20 mouse cellular contexts compared by ENCODE assay signal in genomic region chr13:92299522-92299921, GRCm38 (mm10). TPM values are rescaled to one million over a fixed set of nuclear protein-coding genes. Genes with fewer than 3 reads are reported as not detected.
"Had no signal": no experiment of that assay in that cellular context is flagged by ENCODE, and none has a peak within 500 bp of the region (broad histone marks: within the 10 kb centered on the region; RNA-seq: fewer than 3 reads in every experiment).

No protein-coding gene starts in this region.

- H3K9me3 ChIP-seq: neural tube, embryonic 15.5 days; stomach, embryonic 15.5 days had no signal

- H3K27ac ChIP-seq: neural tube, embryonic 15.5 days; stomach, embryonic 15.5 days; stomach, postnatal 0 days had no signal

- H3K4me3 ChIP-seq: neural tube, embryonic 15.5 days; stomach, embryonic 15.5 days had no signal

- DNase-seq: retina, postnatal 1 day; right cerebral cortex, adult 18-20 months; right cerebral cortex, postnatal 14 days; right cerebral cortex, postnatal 25 days; right cerebral cortex, postnatal 4 days; spleen, adult 18-20 months; thymus, adult 18-20 months; thymus, adult 2 months; thymus, postnatal 14 days; thymus, postnatal 25 days; thymus, postnatal 36 days; thymus, postnatal 4 days had no signal

- H3K9ac ChIP-seq: neural tube, embryonic 15.5 days; stomach, embryonic 15.5 days had no signal

- H3K4me2 ChIP-seq: neural tube, embryonic 15.5 days; stomach, embryonic 15.5 days had no signal

- H3K4me1 ChIP-seq: neural tube, embryonic 15.5 days; stomach, embryonic 15.5 days had no signal

- H3K27me3 ChIP-seq: neural tube, embryonic 15.5 days; stomach, embryonic 15.5 days had no signal

RNA-seq across cellular contexts. Expression of gene Gm20379, which starts 6.3 kb away (rescaled TPM):
- total RNA-seq: neutrophil, adult 5-6 weeks had no signal
- polyA plus RNA-seq: small intestine, adult 2 months; spleen, adult 2 months; testis, adult 2 months; thymus, adult 2 months; urinary bladder, adult 2 months had no signal
